Mouse (Mus musculus): ENCODE measurements around the gene Iqschfp.
A peak's percentile ranks its signal among the peaks of the same experiment; 100 is the strongest.

Gene Iqschfp

GRCm38 (mm10) chr3:68541688-68542087, 649.7 kb downstream of the Iqschfp start:
- DNase-seq, result no peak

GRCm38 (mm10) chr3:68542944-68543501, 651.0 kb downstream of the Iqschfp start:
- peak in 1 of 2 experiments; percentile 8 for DNase-seq

GRCm38 (mm10) chr3:68544811-68545210, 652.8 kb downstream of the Iqschfp start:
- DNase-seq, result no peak

GRCm38 (mm10) chr3:68545898-68546297, 653.9 kb downstream of the Iqschfp start:
- no peak for DNase-seq

GRCm38 (mm10) chr3:68555087-68555662, 663.1 kb downstream of the Iqschfp start:
- no peak for DNase-seq

- DNase-seq, result no peak
Observed at GRCm38 (mm10) chr3:68556891-68557290, 664.9 kb downstream of the Iqschfp start.

GRCm38 (mm10) chr3:68558744-68559143, 666.7 kb downstream of the Iqschfp start:
- DNase-seq, result no peak

- no peak for DNase-seq
Observed at GRCm38 (mm10) chr3:68560057-68560456, 668.0 kb downstream of the Iqschfp start.

- no peak for DNase-seq
Observed at GRCm38 (mm10) chr3:68562838-68563237, 670.8 kb downstream of the Iqschfp start.

- DNase-seq, result no peak
Observed at GRCm38 (mm10) chr3:68563922-68564321, 671.9 kb downstream of the Iqschfp start.

- DNase-seq, result no peak
Observed at GRCm38 (mm10) chr3:68564978-68565674, 673.1 kb downstream of the Iqschfp start.

- DNase-seq, result no peak
Observed at GRCm38 (mm10) chr3:68565675-68566055, 673.6 kb downstream of the Iqschfp start.

- DNase-seq, result no peak
Observed at GRCm38 (mm10) chr3:68567581-68567980, 675.5 kb downstream of the Iqschfp start.

- no peak for DNase-seq
Observed at GRCm38 (mm10) chr3:68568149-68568548, 676.1 kb downstream of the Iqschfp start.

GRCm38 (mm10) chr3:68568716-68569115, 676.7 kb downstream of the Iqschfp start:
- no peak for DNase-seq

GRCm38 (mm10) chr3:68570319-68570718, 678.3 kb downstream of the Iqschfp start:
- no peak for DNase-seq

GRCm38 (mm10) chr3:68572249-68573225, 680.5 kb downstream of the Iqschfp start:
- DNase-seq, result no peak

- no peak for DNase-seq
Observed at GRCm38 (mm10) chr3:68573226-68573624, 681.2 kb downstream of the Iqschfp start.

- DNase-seq, result no peak
Observed at GRCm38 (mm10) chr3:68574097-68574496, 682.1 kb downstream of the Iqschfp start.

GRCm38 (mm10) chr3:68574565-68574964, 682.5 kb downstream of the Iqschfp start:
- no peak for DNase-seq

- DNase-seq, result no peak
Observed at GRCm38 (mm10) chr3:68575636-68576340, 683.8 kb downstream of the Iqschfp start.

- no peak for DNase-seq
Observed at GRCm38 (mm10) chr3:68576431-68576830, 684.4 kb downstream of the Iqschfp start.
